Mouse (Mus musculus) liver, embryonic 14.5 days (tissue): ENCODE measurements around the gene Lrp1.

Experiments
- CTCF ChIP-seq: IDR thresholded peaks from 2 replicates; pipeline ENCODE4 v1.5.1; 2016; ENCODE audit warnings: antibody characterized with exemption, low read depth, control low read depth
- EP300 ChIP-seq: IDR thresholded peaks from 2 replicates; pipeline ENCODE4 v1.6.1; 2016; ENCODE audit warnings: antibody characterized with exemption, low read depth

- TF ChIP-seq EP300, result peak; percentile 64
- no peak for TF ChIP-seq CTCF
These were observed 99.3 kb downstream of the Lrp1 start for GRCm38 (mm10) chr10:127521611-127522080.
